In the genomic region with DNA sequence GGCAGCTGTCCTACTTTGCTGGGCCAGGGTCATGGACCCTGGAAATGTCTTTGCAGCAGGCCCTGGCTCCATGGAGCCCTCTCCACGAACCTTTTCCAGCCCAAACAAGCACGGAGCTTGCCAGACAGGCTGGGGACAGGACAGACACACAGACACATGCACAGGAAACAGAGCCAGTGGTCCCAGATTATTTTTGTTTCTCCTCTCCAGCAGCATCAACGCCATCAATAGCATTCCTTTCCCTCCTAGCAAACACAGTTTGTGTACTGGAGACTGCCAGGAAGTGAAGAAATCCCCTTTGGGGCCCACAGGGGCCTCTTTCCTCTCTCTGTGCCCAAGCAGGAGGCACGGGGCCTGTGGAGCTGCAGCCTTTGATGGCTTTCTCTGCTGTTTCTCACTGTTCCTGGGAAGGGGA, we compare ENCODE assay signal across 8 mouse cellular contexts.
DNase-seq lines count a peak whose midpoint lies in the region; ATAC-seq lines count a peak whose summit lies in the region.

No protein-coding gene starts in this region.

- H3K4me2 ChIP-seq in limb, embryonic 11.5 days (ENCODE audit: low read depth, severe bottlenecking) = no peak overlapping the region
- no peak overlapping the region for H3K4me2 ChIP-seq in midbrain, embryonic 16.5 days (ENCODE audit: low read length)

- no peak overlapping the region for H3K4me3 ChIP-seq in limb, embryonic 11.5 days (ENCODE audit: low read depth, low read length)
- H3K4me3 ChIP-seq in midbrain, embryonic 16.5 days (ENCODE audit: low read depth, low read length) = no peak overlapping the region

- no peak for ATAC-seq in limb, embryonic 11.5 days (ENCODE audit: insufficient number of reproducible peaks, low FRiP score, low TSS enrichment, low read depth)
- peak; percentile 62; the same call in 1 of the 2 replicates for ATAC-seq in midbrain, embryonic 16.5 days
- ATAC-seq in activated CD4-positive, CD25-positive, alpha-beta regulatory T cell, adult 4 months = no peak
- ATAC-seq in erythroid progenitor cell, adult 5-6 weeks (replicated peaks; ENCODE audit: low FRiP score, poor library complexity, severe bottlenecking) = no peak

- peak overlapping the region; percentile 50 for H3K9ac ChIP-seq in limb, embryonic 11.5 days (ENCODE audit: low read length)
- H3K9ac ChIP-seq in midbrain, embryonic 16.5 days (ENCODE audit: low read depth, low read length) = no peak overlapping the region

- DNase-seq in kidney, postnatal 10 days = peak; percentile 26
- DNase-seq in kidney, adult 18-20 months = no peak
- DNase-seq in embryo, embryonic 9.5 days (ENCODE audit: extremely low spot score) = peak; percentile 34
- peak; percentile 71 to 82 for DNase-seq in heart, adult 9 months (ENCODE audit: low spot score in 2 of 2)
- peak; percentile 49 for DNase-seq in limb, embryonic 11.5 days (ENCODE audit: low spot score)

- 20% methylated on average over 4 of the region's 4 CpGs for WGBS in limb, embryonic 11.5 days
- 5% methylated on average over 4 of the region's 4 CpGs for WGBS in midbrain, embryonic 16.5 days

- H3K9me3 ChIP-seq in limb, embryonic 11.5 days (ENCODE audit: control insufficient read depth, low read length) = no peaks in the 10 kb centered on the region
- H3K9me3 ChIP-seq in midbrain, embryonic 16.5 days (replicated peaks; ENCODE audit: control insufficient read depth, low read length, poor library complexity, severe bottlenecking) = no peaks in the 10 kb centered on the region

- no peaks in the 10 kb centered on the region for H3K36me3 ChIP-seq in limb, embryonic 11.5 days (ENCODE audit: control insufficient read depth, insufficient read depth, low read length)
- no peaks in the 10 kb centered on the region for H3K36me3 ChIP-seq in midbrain, embryonic 16.5 days (ENCODE audit: control insufficient read depth, insufficient read depth, low read length)

- peaks cover 6% of the 10 kb centered on the region for H3K4me1 ChIP-seq in limb, embryonic 11.5 days (ENCODE audit: control insufficient read depth, insufficient read depth, low read length)
- H3K4me1 ChIP-seq in midbrain, embryonic 16.5 days (ENCODE audit: control insufficient read depth, insufficient read depth, low read length) = peaks cover 2% of the 10 kb centered on the region; the same call in 1 of the 2 replicates

- no peaks in the 10 kb centered on the region for H3K27me3 ChIP-seq in limb, embryonic 11.5 days (ENCODE audit: control insufficient read depth, insufficient read depth, low read length)
- no peaks in the 10 kb centered on the region for H3K27me3 ChIP-seq in midbrain, embryonic 16.5 days (ENCODE audit: control insufficient read depth, insufficient read depth, low read depth, low read length)

- peak overlapping the region; percentile 77 for H3K27ac ChIP-seq in limb, embryonic 11.5 days (replicated peaks; ENCODE audit: low read depth, low read length)
- H3K27ac ChIP-seq in midbrain, embryonic 16.5 days (ENCODE audit: low read length) = peak overlapping the region; percentile 28; the same call in 1 of the 2 replicates
